Mouse (Mus musculus): ENCODE results near the gene Nudc.

- TF ChIP-seq EP300 (optimal IDR thresholded peaks at IDR 0.05): no peak
- TF ChIP-seq CTCF (IDR thresholded peaks at IDR 0.05; ENCODE audit: low read depth): no peak
These were observed 7.1 kb upstream of the Nudc start, which contains the start of gene Nr0b2 for GRCm38 (mm10) chr4:133552768-133553447.

All from stomach, postnatal 0 days (tissue).